12 mouse cellular contexts compared by ENCODE assay signal in genomic region chr12:80843236-80843635, GRCm38 (mm10). TPM values are rescaled to one million over a fixed set of nuclear protein-coding genes. Genes with fewer than 3 reads are reported as not detected.
A peak's percentile ranks its signal among the peaks of the same experiment; 100 is the strongest.
DNase-seq lines count a peak whose midpoint lies in the region; ATAC-seq and TF ChIP-seq lines count a peak whose summit lies in the region.
"Had no signal": no experiment of that assay in that cellular context is flagged by ENCODE, and none has a peak within 500 bp of the region (broad histone marks: within the 10 kb centered on the region; RNA-seq: fewer than 3 reads in every experiment).

No protein-coding gene starts in this region.

- no peak overlapping the region for H3K4me2 ChIP-seq in heart, embryonic 16.5 days (ENCODE audit: low read depth, low read length)
- no peak overlapping the region for H3K4me2 ChIP-seq in liver, embryonic 12.5 days

- TF ChIP-seq POLR2A in liver, adult 2 months (IDR thresholded peaks at IDR 0.05; ENCODE audit: extremely low read depth, insufficient read depth, low read length), result no peak
- no peak for TF ChIP-seq POLR2A in ES-Bruce4 (IDR thresholded peaks at IDR 0.05; ENCODE audit: insufficient read depth, low read length)

- no peak for TF ChIP-seq CTCF in liver, adult 2 months (IDR thresholded peaks at IDR 0.05; ENCODE audit: low read depth, low read length)
- no peak for TF ChIP-seq CTCF in ES-Bruce4 (IDR thresholded peaks at IDR 0.05; ENCODE audit: low read depth, low read length)

- H3K9me3 ChIP-seq in heart, embryonic 16.5 days (replicated peaks; ENCODE audit: control insufficient read depth, low read length), result no peaks in the 10 kb centered on the region
- no peaks in the 10 kb centered on the region for H3K9me3 ChIP-seq in liver, embryonic 12.5 days (replicated peaks)
- H3K9me3 ChIP-seq in ES-Bruce4 (replicated peaks; ENCODE audit: control insufficient read depth, insufficient read depth, low read length, poor library complexity, severe bottlenecking), result no peaks in the 10 kb centered on the region

- no peak for TF ChIP-seq EP300 in ES-Bruce4 (IDR thresholded peaks at IDR 0.05; ENCODE audit: insufficient read depth, low read depth, low read length)

- H3K79me2 ChIP-seq in liver, adult 2 months (ENCODE audit: control insufficient read depth, insufficient read depth, low read length), result peaks cover 50% of the 10 kb centered on the region

- no peak overlapping the region for H3K4me3 ChIP-seq in heart, embryonic 16.5 days (ENCODE audit: low read length)
- no peak overlapping the region for H3K4me3 ChIP-seq in liver, adult 2 months (ENCODE audit: insufficient read depth, low read depth, low read length)
- H3K4me3 ChIP-seq in liver, embryonic 12.5 days, result no peak overlapping the region
- H3K4me3 ChIP-seq in ES-Bruce4 (ENCODE audit: low read depth, low read length), result no peak overlapping the region

- ATAC-seq in heart, embryonic 16.5 days (replicated peaks; ENCODE audit: extremely low read depth, insufficient read depth, low FRiP score), result no peak
- ATAC-seq in liver, embryonic 12.5 days, result no peak
- ATAC-seq: inflammation-experienced regulatory T-cells, adult 6 months had no signal

- no peak overlapping the region for H3K9ac ChIP-seq in heart, embryonic 16.5 days (ENCODE audit: low read length)
- H3K9ac ChIP-seq in liver, adult 2 months (ENCODE audit: low read depth, low read length), result no peak overlapping the region
- H3K9ac ChIP-seq in liver, embryonic 12.5 days, result no peak overlapping the region
- H3K9ac ChIP-seq in ES-Bruce4 (ENCODE audit: low read depth, poor library complexity, severe bottlenecking), result no peak overlapping the region

- H3K27me3 ChIP-seq in heart, embryonic 16.5 days (ENCODE audit: control insufficient read depth, insufficient read depth, low read length), result no peaks in the 10 kb centered on the region
- no peaks in the 10 kb centered on the region for H3K27me3 ChIP-seq in liver, adult 2 months (ENCODE audit: control insufficient read depth, insufficient read depth, low read length)
- H3K27me3 ChIP-seq in liver, embryonic 12.5 days (replicated peaks), result no peaks in the 10 kb centered on the region
- no peaks in the 10 kb centered on the region for H3K27me3 ChIP-seq in ES-Bruce4 (ENCODE audit: control insufficient read depth, insufficient read depth, low read length, poor library complexity, severe bottlenecking)

- 47% methylated on average over 2 of the region's 2 CpGs for WGBS in heart, embryonic 16.5 days
- WGBS in liver, adult 2 months, result 5% methylated on average over 2 of the region's 2 CpGs
- 77% methylated on average over 2 of the region's 2 CpGs for WGBS in liver, embryonic 12.5 days (ENCODE audit: insufficient replicate concordance)

- no peaks in the 10 kb centered on the region for H3K36me3 ChIP-seq in heart, embryonic 16.5 days (ENCODE audit: control insufficient read depth, insufficient read depth)
- H3K36me3 ChIP-seq in liver, adult 2 months (ENCODE audit: control insufficient read depth, insufficient read depth, low read length), result no peaks in the 10 kb centered on the region
- H3K36me3 ChIP-seq in liver, embryonic 12.5 days, result peaks cover 6% of the 10 kb centered on the region; the same call in 1 of the 2 replicates
- H3K36me3 ChIP-seq in ES-Bruce4 (ENCODE audit: control insufficient read depth, insufficient read depth, low read length, poor library complexity, severe bottlenecking), result peaks cover 3% of the 10 kb centered on the region; the same call in 1 of the 2 replicates

- peaks cover 44% of the 10 kb centered on the region for H3K4me1 ChIP-seq in heart, embryonic 16.5 days (ENCODE audit: control insufficient read depth, insufficient read depth, low read length)
- peaks cover 36% of the 10 kb centered on the region for H3K4me1 ChIP-seq in liver, adult 2 months (ENCODE audit: control insufficient read depth, insufficient read depth, low read length)
- peaks cover 44% of the 10 kb centered on the region for H3K4me1 ChIP-seq in liver, embryonic 12.5 days
- peaks cover 5% of the 10 kb centered on the region for H3K4me1 ChIP-seq in ES-Bruce4 (ENCODE audit: control insufficient read depth, insufficient read depth, low read length)

- DNase-seq in heart, adult 8-10 months (ENCODE audit: low spot score), result no peak
- peak; percentile 86 for DNase-seq in liver, adult 2 months (ENCODE audit: extremely low read depth, low read depth, low spot score)
- peak; percentile 30 to 55 for DNase-seq in adrenal gland, postnatal 36 days
- no peak for DNase-seq in embryo, embryonic 10.5 days (ENCODE audit: low spot score)
- no peak for DNase-seq in thymus, postnatal 36 days
- DNase-seq: cerebellum, adult 9-10 months; spleen, adult 18-20 months; thymus, postnatal 25 days had no signal

- H3K27ac ChIP-seq in heart, embryonic 16.5 days (ENCODE audit: low read length), result peak overlapping the region; percentile 83
- H3K27ac ChIP-seq in liver, adult 2 months (replicated peaks; ENCODE audit: insufficient read depth, low read depth, low read length), result peak overlapping the region; percentile 91
- H3K27ac ChIP-seq in liver, embryonic 12.5 days, result no peak overlapping the region
- H3K27ac ChIP-seq in ES-Bruce4 (ENCODE audit: insufficient read depth, low read length), result peak overlapping the region; percentile 59

RNA-seq across cellular contexts. Expression of gene Susd6, which starts 52.9 kb away (rescaled TPM):
- polyA plus RNA-seq in heart, embryonic 16.5 days (2015; fragmentation: Nextera tagmentation; extraction: Ambion mirVana), result 18.1 and 19.4 TPM in 2 replicates
- 10 to 100 TPM; 70.6 to 75.8 (median 73.7) TPM for total RNA-seq in heart, adult 8-10 months (2022)
- 20.1 and 27.5 TPM in 2 replicates for total RNA-seq in liver, adult 2 months (2014; rRNA removed)
- 21.8 and 22.3 TPM in 2 replicates for polyA plus RNA-seq in liver, adult 2 months (2012; rRNA removed)
- polyA plus RNA-seq in liver, embryonic 12.5 days (2016; fragmentation: Nextera tagmentation; extraction: Ambion mirVana), result 15.0 and 15.9 TPM in 2 replicates
- polyA plus RNA-seq in ES-Bruce4 (2011; ENCODE audit: insufficient read depth, insufficient read length, low read depth, missing spikeins), result 56.0 and 57.0 TPM in 2 replicates
- total RNA-seq in adrenal gland, postnatal 36 days (2021), result 10 to 100 TPM; 53.9 to 59.4 TPM

Comparison
In these comparisons a context has a peak if more than half of its experiments do, and no peak if none do; other contexts are left out.
1. DNase-seq: peak in liver, adult 2 months (single experiment) and adrenal gland, postnatal 36 days (2 of 2); none in heart, adult 8-10 months (single experiment), embryo, embryonic 10.5 days (single experiment) and thymus, postnatal 36 days (0 of 2).